17 mouse cellular contexts compared by ENCODE assay signal in the genomic region with DNA sequence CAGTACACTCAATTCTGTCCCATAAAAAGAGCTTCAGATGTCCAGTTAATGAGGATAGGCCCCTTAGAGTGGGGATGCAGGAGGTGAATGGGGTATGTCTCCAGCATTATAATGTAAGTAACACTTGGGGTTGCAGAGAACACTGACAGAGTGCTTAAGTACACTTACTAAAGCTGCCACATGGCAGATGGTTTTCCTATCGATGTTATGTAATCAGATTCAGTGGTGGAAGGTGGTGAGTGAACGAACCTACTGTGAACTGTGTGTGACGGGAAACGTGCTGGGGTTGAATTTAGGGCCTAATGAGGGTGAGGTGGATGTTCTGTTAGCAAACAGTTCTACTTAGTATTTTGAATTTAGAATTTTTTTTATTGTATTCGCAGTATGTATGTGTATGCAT.
"Had no signal": no experiment of that assay in that cellular context is flagged by ENCODE, and none has a peak within 500 bp of the region (broad histone marks: within the 10 kb centered on the region; RNA-seq: fewer than 3 reads in every experiment).

No protein-coding gene starts in this region.

- H3K9ac ChIP-seq: limb, embryonic 13.5 days; liver, embryonic 15.5 days; lung, embryonic 14.5 days; neural tube, embryonic 15.5 days had no signal

- H3K27me3 ChIP-seq: limb, embryonic 13.5 days; liver, embryonic 15.5 days; neural tube, embryonic 15.5 days had no signal

- H3K4me2 ChIP-seq: limb, embryonic 13.5 days; liver, embryonic 11.5 days; liver, embryonic 15.5 days; lung, embryonic 14.5 days; neural tube, embryonic 15.5 days had no signal

- H3K9me3 ChIP-seq: limb, embryonic 13.5 days; liver, embryonic 15.5 days; midbrain, embryonic 10.5 days; neural tube, embryonic 15.5 days had no signal

- H3K27ac ChIP-seq: kidney, postnatal 0 days; limb, embryonic 13.5 days; liver, embryonic 15.5 days; midbrain, embryonic 10.5 days; neural tube, embryonic 15.5 days had no signal

- H3K4me3 ChIP-seq: limb, embryonic 13.5 days; liver, embryonic 15.5 days; midbrain, embryonic 10.5 days; myocyte; neural tube, embryonic 15.5 days had no signal

- H3K36me3 ChIP-seq: limb, embryonic 13.5 days; liver, embryonic 15.5 days; midbrain, embryonic 10.5 days; neural tube, embryonic 15.5 days had no signal

- DNase-seq: kidney, postnatal 36 days; left cerebral cortex, postnatal 4 days; lung, embryonic 14.5 days; lung, postnatal 10 days; lung, postnatal 4 days; midbrain, embryonic 14.5 days; right cerebral cortex, adult 18-20 months; right cerebral cortex, postnatal 25 days; thymus, adult 18-20 months; thymus, postnatal 14 days had no signal
